Mouse (Mus musculus): ENCODE data around the gene Igfbp2.
A peak's percentile ranks its signal among the peaks of the same experiment; 100 is the strongest.

Gene Igfbp2

GRCm38 (mm10) chr1:72823751-72824706, at the start of gene Igfbp2:
Igfbp2 (plus strand) TSS chr1:72824503.
- peak; percentile 9 for DNase-seq

- no peak for DNase-seq
Observed at GRCm38 (mm10) chr1:72778789-72779188, 45.5 kb upstream of the Igfbp2 start.

- peak; percentile 28 for DNase-seq
Observed at GRCm38 (mm10) chr1:72780720-72781119, 43.6 kb upstream of the Igfbp2 start.

- no peak for DNase-seq
Observed at GRCm38 (mm10) chr1:72783341-72783740, 41.0 kb upstream of the Igfbp2 start.

GRCm38 (mm10) chr1:72784018-72784417, 40.3 kb upstream of the Igfbp2 start:
- no peak for DNase-seq

GRCm38 (mm10) chr1:72790670-72791069, 33.6 kb upstream of the Igfbp2 start:
- no peak for DNase-seq

- no peak for DNase-seq
Observed at GRCm38 (mm10) chr1:72791743-72792142, 32.6 kb upstream of the Igfbp2 start.

GRCm38 (mm10) chr1:72792262-72792661, 32.0 kb upstream of the Igfbp2 start:
- no peak for DNase-seq

GRCm38 (mm10) chr1:72793230-72793629, 31.1 kb upstream of the Igfbp2 start:
- DNase-seq = no peak

- no peak for DNase-seq
Observed at GRCm38 (mm10) chr1:72796128-72796527, 28.2 kb upstream of the Igfbp2 start.

GRCm38 (mm10) chr1:72797102-72797665, 27.1 kb upstream of the Igfbp2 start:
- no peak for DNase-seq

- DNase-seq = no peak
Observed at GRCm38 (mm10) chr1:72798441-72798840, 25.9 kb upstream of the Igfbp2 start.

GRCm38 (mm10) chr1:72804031-72804430, 20.3 kb upstream of the Igfbp2 start:
- no peak for DNase-seq

GRCm38 (mm10) chr1:72805037-72805436, 19.3 kb upstream of the Igfbp2 start:
- DNase-seq = no peak

GRCm38 (mm10) chr1:72805476-72806043, 18.7 kb upstream of the Igfbp2 start:
- DNase-seq = no peak

- DNase-seq = no peak
Observed at GRCm38 (mm10) chr1:72806044-72806584, 18.2 kb upstream of the Igfbp2 start.

GRCm38 (mm10) chr1:72809304-72809703, 15.0 kb upstream of the Igfbp2 start:
- DNase-seq = no peak

GRCm38 (mm10) chr1:72809951-72810675, 14.2 kb upstream of the Igfbp2 start:
- DNase-seq = no peak

GRCm38 (mm10) chr1:72811061-72811460, 13.2 kb upstream of the Igfbp2 start:
- no peak for DNase-seq

- no peak for DNase-seq
Observed at GRCm38 (mm10) chr1:72813089-72813638, 11.1 kb upstream of the Igfbp2 start.

GRCm38 (mm10) chr1:72813639-72814403, 10.5 kb upstream of the Igfbp2 start:
- DNase-seq = no peak

GRCm38 (mm10) chr1:72815184-72815583, 9.1 kb upstream of the Igfbp2 start:
- DNase-seq = no peak

All from kidney, adult 9 months (tissue).